Mouse (Mus musculus): ENCODE measurements at regions not wholly inside any gene's neighbourhood (a gene's known extent, or its start where the extent isn't known, plus 50 kb on each side); places are given as distances from the start of the nearest gene placed in this dataset.

DNA sequence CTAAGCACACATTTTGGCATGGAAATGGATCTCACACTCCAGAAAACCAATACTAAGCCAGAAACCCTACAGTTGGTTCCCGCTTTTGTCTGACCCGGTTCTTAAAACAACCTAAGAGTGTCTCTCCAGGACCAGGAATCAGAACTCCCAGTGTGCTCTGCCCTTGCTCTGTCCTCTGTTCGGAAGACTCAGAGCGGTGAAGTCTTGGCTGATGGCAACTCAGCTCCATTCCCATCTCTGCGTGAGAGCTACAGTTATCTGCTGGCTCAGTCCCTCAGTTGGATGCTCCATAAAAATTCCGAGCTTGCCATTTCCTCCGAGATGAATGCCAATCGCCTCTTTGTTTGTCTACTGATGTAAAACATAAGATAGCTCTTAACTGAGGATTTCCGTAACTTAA, 107.6 kb upstream of the Cops8 start:
- WGBS (ENCODE audit: insufficient replicate concordance), result 76% methylated on average over 9 of the region's 9 CpGs
- no peaks in the 10 kb centered on the region for H3K27me3 ChIP-seq (ENCODE audit: control insufficient read depth, insufficient read depth, low read length)
- H3K9me3 ChIP-seq (replicated peaks; ENCODE audit: control insufficient read depth, low read length), result no peaks in the 10 kb centered on the region
- H3K4me3 ChIP-seq (ENCODE audit: low read depth, low read length), result no peak overlapping the region
- H3K9ac ChIP-seq (ENCODE audit: low read depth, low read length), result no peak overlapping the region
- no peaks in the 10 kb centered on the region for H3K4me1 ChIP-seq (ENCODE audit: control insufficient read depth, insufficient read depth, low read length)
- no peak overlapping the region for H3K27ac ChIP-seq (ENCODE audit: low read depth, low read length)
- no peak overlapping the region for H3K4me2 ChIP-seq
- ATAC-seq (replicated peaks; ENCODE audit: insufficient number of reproducible peaks, low FRiP score, low TSS enrichment), result no peak
- H3K36me3 ChIP-seq (ENCODE audit: control insufficient read depth, insufficient read depth, low read length), result no peaks in the 10 kb centered on the region

DNA sequence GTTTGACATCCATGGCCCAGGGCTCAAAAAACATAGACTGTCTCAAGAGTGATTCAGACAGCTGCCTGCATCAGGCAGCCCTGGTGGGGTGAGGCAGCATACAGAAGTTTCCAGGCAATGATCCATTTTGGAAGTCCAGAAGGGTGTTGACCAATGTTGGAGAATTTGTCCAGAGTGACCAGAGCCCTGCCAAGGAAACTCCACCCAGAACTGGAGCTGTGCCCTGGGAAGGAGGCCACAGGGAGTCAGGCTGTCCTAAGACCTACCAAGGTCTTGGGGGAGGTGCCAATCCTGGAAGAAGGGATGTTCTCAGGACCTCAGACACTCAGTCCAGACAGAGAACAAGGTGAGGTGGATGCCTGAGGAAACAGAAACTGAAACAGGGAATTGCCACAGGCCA, 105.2 kb upstream of the Cops8 start:
- Histone ChIP-seq H3K36me3 (ENCODE audit: control insufficient read depth, insufficient read depth, low read length) (no peaks in the 10 kb centered on the region), H3K9ac (ENCODE audit: low read depth, low read length) (no peak overlapping the region), H3K27me3 (ENCODE audit: control insufficient read depth, insufficient read depth, low read length) (no peaks in the 10 kb centered on the region), H3K27ac (ENCODE audit: low read depth, low read length) (no peak overlapping the region), H3K9me3 (replicated peaks; ENCODE audit: control insufficient read depth, low read length) (no peaks in the 10 kb centered on the region), H3K4me2 (no peak overlapping the region), H3K4me1 (ENCODE audit: control insufficient read depth, insufficient read depth, low read length) (no peaks in the 10 kb centered on the region), H3K4me3 (ENCODE audit: low read depth, low read length) (no peak overlapping the region)
- ATAC-seq (replicated peaks; ENCODE audit: insufficient number of reproducible peaks, low FRiP score, low TSS enrichment), result no peak

DNA sequence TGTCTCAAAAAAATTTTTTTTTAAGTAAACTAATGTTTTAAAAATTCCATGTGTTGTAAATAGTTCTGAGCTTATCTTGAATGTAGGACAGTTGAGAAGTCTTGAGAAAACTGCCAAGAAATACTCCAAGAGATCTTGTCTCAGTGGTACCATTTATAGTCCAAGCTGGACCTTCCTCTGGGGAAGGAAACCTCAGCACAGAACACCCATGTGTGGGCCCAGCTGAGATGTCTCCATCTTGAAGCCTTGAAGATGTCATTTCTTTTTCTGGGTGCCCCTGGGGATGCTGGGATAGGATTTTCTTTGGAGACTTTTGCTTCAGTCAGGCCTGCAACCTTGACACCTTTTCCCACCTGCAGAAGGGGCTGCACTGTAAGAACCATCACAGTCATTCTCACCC, 101.4 kb upstream of the Cops8 start:
- no peaks in the 10 kb centered on the region for H3K27me3 ChIP-seq (ENCODE audit: control insufficient read depth, insufficient read depth, low read length)
- no peaks in the 10 kb centered on the region for H3K9me3 ChIP-seq (replicated peaks; ENCODE audit: control insufficient read depth, low read length)
- no peak overlapping the region for H3K4me3 ChIP-seq (ENCODE audit: low read depth, low read length)
- H3K4me2 ChIP-seq, result no peak overlapping the region
- no peaks in the 10 kb centered on the region for H3K36me3 ChIP-seq (ENCODE audit: control insufficient read depth, insufficient read depth, low read length)
- H3K4me1 ChIP-seq (ENCODE audit: control insufficient read depth, insufficient read depth, low read length), result peaks cover 26% of the 10 kb centered on the region
- H3K9ac ChIP-seq (ENCODE audit: low read depth, low read length), result no peak overlapping the region
- no peak for ATAC-seq (replicated peaks; ENCODE audit: insufficient number of reproducible peaks, low FRiP score, low TSS enrichment)
- no peak overlapping the region for H3K27ac ChIP-seq (ENCODE audit: low read depth, low read length)

GRCm38 (mm10) chr1:90502371-90502770, 100.4 kb upstream of the Cops8 start:
- ATAC-seq (replicated peaks; ENCODE audit: insufficient number of reproducible peaks, low FRiP score, low TSS enrichment), result no peak
- Histone ChIP-seq H3K4me1 (ENCODE audit: control insufficient read depth, insufficient read depth, low read length) (peaks cover 26% of the 10 kb centered on the region), H3K9me3 (replicated peaks; ENCODE audit: control insufficient read depth, low read length) (no peaks in the 10 kb centered on the region), H3K4me3 (ENCODE audit: low read depth, low read length) (no peak overlapping the region), H3K27ac (ENCODE audit: low read depth, low read length) (no peak overlapping the region), H3K9ac (ENCODE audit: low read depth, low read length) (no peak overlapping the region), H3K4me2 (no peak overlapping the region), H3K27me3 (ENCODE audit: control insufficient read depth, insufficient read depth, low read length) (no peaks in the 10 kb centered on the region), H3K36me3 (ENCODE audit: control insufficient read depth, insufficient read depth, low read length) (no peaks in the 10 kb centered on the region)
- WGBS (ENCODE audit: insufficient replicate concordance), result 76% methylated on average over 3 of the region's 3 CpGs

GRCm38 (mm10) chr1:90502771-90503540, 99.8 kb upstream of the Cops8 start:
- Histone ChIP-seq H3K9ac (ENCODE audit: low read depth, low read length) (no peak overlapping the region), H3K4me1 (ENCODE audit: control insufficient read depth, insufficient read depth, low read length) (peaks cover 26% of the 10 kb centered on the region), H3K4me3 (ENCODE audit: low read depth, low read length) (no peak overlapping the region), H3K27ac (ENCODE audit: low read depth, low read length) (0 out of 2 replicates have a peak overlapping the region, but pooled peaks have one; percentile 2), H3K27me3 (ENCODE audit: control insufficient read depth, insufficient read depth, low read length) (no peaks in the 10 kb centered on the region), H3K36me3 (ENCODE audit: control insufficient read depth, insufficient read depth, low read length) (no peaks in the 10 kb centered on the region), H3K9me3 (replicated peaks; ENCODE audit: control insufficient read depth, low read length) (no peaks in the 10 kb centered on the region), H3K4me2 (no peak overlapping the region)
- 56% methylated on average over 8 of the region's 8 CpGs for WGBS (ENCODE audit: insufficient replicate concordance)
- ATAC-seq (replicated peaks; ENCODE audit: insufficient number of reproducible peaks, low FRiP score, low TSS enrichment), result no peak

DNA sequence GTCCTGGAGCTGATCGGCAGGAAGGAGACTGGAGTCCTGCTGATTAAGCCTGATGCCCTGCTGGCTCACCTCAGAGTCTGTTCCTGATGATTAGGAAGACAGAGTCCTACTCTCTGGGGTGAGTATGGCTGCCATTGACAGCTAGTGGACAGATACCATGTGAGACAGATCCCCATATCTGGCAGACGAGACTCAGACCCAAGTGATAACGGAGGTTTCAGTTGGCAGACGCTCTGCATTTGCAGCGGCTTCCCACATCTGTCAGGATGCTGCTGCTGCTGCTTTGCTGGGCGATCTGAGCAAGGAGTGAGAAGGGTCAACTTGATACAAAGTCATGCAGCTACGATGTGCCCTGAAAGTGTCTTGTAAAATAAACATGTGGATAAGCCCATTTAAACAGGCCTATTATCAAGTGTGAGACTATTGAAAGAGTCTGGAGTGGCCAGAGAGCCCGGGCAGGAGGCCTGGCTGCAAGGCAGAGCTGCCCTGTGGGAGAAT, 98.1 kb upstream of the Cops8 start:
- Histone ChIP-seq H3K9me3 (replicated peaks; ENCODE audit: control insufficient read depth, low read length) (no peaks in the 10 kb centered on the region), H3K27ac (ENCODE audit: low read depth, low read length) (peak overlapping the region; percentile 51; the same call in 1 of the 2 replicates), H3K4me3 (ENCODE audit: low read depth, low read length) (no peak overlapping the region), H3K27me3 (ENCODE audit: control insufficient read depth, insufficient read depth, low read length) (no peaks in the 10 kb centered on the region), H3K9ac (ENCODE audit: low read depth, low read length) (0 out of 2 replicates have a peak overlapping the region, but pooled peaks have one; percentile 28), H3K4me2 (peak overlapping the region; percentile 19; the same call in 1 of the 2 replicates), H3K36me3 (ENCODE audit: control insufficient read depth, insufficient read depth, low read length) (no peaks in the 10 kb centered on the region), H3K4me1 (ENCODE audit: control insufficient read depth, insufficient read depth, low read length) (peaks cover 26% of the 10 kb centered on the region)
- ATAC-seq (replicated peaks; ENCODE audit: insufficient number of reproducible peaks, low FRiP score, low TSS enrichment), result peak; percentile 78
- WGBS (ENCODE audit: insufficient replicate concordance), result 5% methylated on average over 8 of the region's 8 CpGs

DNA sequence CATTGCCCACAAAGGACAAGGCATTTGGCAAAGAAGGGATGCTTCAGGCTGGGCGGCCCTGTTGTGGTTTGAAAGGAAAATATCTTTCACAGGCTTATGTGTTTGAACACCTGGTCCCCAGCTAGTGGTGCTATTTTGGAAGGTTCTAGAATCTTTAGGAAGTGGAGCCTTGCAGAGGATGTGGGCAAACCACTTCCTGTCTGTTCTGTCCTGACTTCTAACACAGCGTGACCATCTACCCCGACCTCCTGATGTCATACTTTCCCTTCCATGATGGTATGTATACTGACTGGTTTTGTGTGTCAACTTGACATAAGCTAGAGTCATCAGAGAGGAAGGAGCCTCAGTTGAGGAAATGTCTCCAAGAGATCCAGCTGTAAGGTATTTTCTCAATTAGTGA, 97.2 kb upstream of the Cops8 start:
- Histone ChIP-seq H3K4me2 (no peak overlapping the region), H3K4me3 (ENCODE audit: low read depth, low read length) (no peak overlapping the region), H3K9me3 (replicated peaks; ENCODE audit: control insufficient read depth, low read length) (no peaks in the 10 kb centered on the region), H3K27me3 (ENCODE audit: control insufficient read depth, insufficient read depth, low read length) (no peaks in the 10 kb centered on the region), H3K9ac (ENCODE audit: low read depth, low read length) (no peak overlapping the region), H3K36me3 (ENCODE audit: control insufficient read depth, insufficient read depth, low read length) (no peaks in the 10 kb centered on the region), H3K27ac (ENCODE audit: low read depth, low read length) (peak overlapping the region; percentile 51; the same call in 1 of the 2 replicates), H3K4me1 (ENCODE audit: control insufficient read depth, insufficient read depth, low read length) (peaks cover 26% of the 10 kb centered on the region)
- WGBS (ENCODE audit: insufficient replicate concordance), result 75% methylated on average over 3 of the region's 3 CpGs
- ATAC-seq (replicated peaks; ENCODE audit: insufficient number of reproducible peaks, low FRiP score, low TSS enrichment), result no peak

GRCm38 (mm10) chr1:90506582-90506981, 96.2 kb upstream of the Cops8 start:
- Histone ChIP-seq H3K9me3 (replicated peaks; ENCODE audit: control insufficient read depth, low read length) (no peaks in the 10 kb centered on the region), H3K4me2 (no peak overlapping the region), H3K27ac (ENCODE audit: low read depth, low read length) (no peak overlapping the region), H3K27me3 (ENCODE audit: control insufficient read depth, insufficient read depth, low read length) (no peaks in the 10 kb centered on the region), H3K4me3 (ENCODE audit: low read depth, low read length) (no peak overlapping the region), H3K4me1 (ENCODE audit: control insufficient read depth, insufficient read depth, low read length) (peaks cover 26% of the 10 kb centered on the region), H3K36me3 (ENCODE audit: control insufficient read depth, insufficient read depth, low read length) (no peaks in the 10 kb centered on the region), H3K9ac (ENCODE audit: low read depth, low read length) (no peak overlapping the region)
- 62% methylated on average over 9 of the region's 9 CpGs for WGBS (ENCODE audit: insufficient replicate concordance)
- ATAC-seq (replicated peaks; ENCODE audit: insufficient number of reproducible peaks, low FRiP score, low TSS enrichment), result no peak

DNA sequence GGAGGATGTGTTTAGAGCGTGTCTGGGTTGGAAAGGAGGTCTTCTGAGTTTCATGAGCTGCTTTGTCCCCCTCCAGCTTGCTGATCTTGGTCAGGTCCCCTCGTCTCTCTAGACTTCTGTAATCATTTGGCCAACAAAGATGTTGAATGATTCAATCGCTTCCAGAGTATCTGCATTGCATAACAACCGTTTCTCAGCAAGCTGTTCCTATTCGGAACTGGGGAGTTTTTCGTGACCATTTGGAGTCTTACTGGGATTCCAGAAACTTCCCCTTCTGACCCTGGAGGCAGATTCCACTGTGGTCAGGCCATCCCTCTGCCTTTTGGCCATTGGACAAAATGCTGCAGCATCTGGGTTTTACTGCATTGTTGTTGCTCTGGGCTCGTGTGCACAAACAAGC, 93.4 kb upstream of the Cops8 start:
- H3K4me1 ChIP-seq (ENCODE audit: control insufficient read depth, insufficient read depth, low read length), result peaks cover 13% of the 10 kb centered on the region
- H3K27ac ChIP-seq (ENCODE audit: low read depth, low read length), result no peak overlapping the region
- no peak for ATAC-seq (replicated peaks; ENCODE audit: insufficient number of reproducible peaks, low FRiP score, low TSS enrichment)
- H3K9me3 ChIP-seq (replicated peaks; ENCODE audit: control insufficient read depth, low read length), result no peaks in the 10 kb centered on the region
- no peaks in the 10 kb centered on the region for H3K27me3 ChIP-seq (ENCODE audit: control insufficient read depth, insufficient read depth, low read length)
- no peaks in the 10 kb centered on the region for H3K36me3 ChIP-seq (ENCODE audit: control insufficient read depth, insufficient read depth, low read length)
- no peak overlapping the region for H3K4me3 ChIP-seq (ENCODE audit: low read depth, low read length)
- 73% methylated on average over 7 of the region's 7 CpGs for WGBS (ENCODE audit: insufficient replicate concordance)
- H3K4me2 ChIP-seq, result no peak overlapping the region
- no peak overlapping the region for H3K9ac ChIP-seq (ENCODE audit: low read depth, low read length)
